In the genomic region with DNA sequence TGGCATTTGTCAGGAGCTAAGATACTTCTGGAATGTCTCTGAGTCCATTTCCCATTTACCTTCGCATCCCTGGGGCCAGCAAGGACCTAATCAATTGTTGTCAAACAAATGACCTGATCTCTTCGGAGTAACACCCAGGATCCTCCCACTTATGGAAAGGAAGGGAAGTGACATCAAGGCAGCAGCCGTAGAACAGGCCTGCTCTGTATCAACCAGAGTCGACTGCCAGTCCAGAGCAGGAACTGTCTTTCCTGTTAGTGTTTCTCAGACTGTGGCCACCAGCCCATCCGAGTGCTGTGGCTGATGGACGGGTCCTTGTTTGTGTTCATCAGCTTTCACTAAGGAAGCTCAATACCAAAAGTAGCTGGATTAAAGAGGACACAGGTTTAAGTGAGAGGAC, we compare ENCODE assay signal across 12 mouse cellular contexts. TPM values are rescaled to one million over a fixed set of nuclear protein-coding genes. Genes with fewer than 3 reads are reported as not detected.
DNase-seq lines count a peak whose midpoint lies in the region; ATAC-seq lines count a peak whose summit lies in the region.
"Had no signal": no experiment of that assay in that cellular context is flagged by ENCODE, and none has a peak within 500 bp of the region (broad histone marks: within the 10 kb centered on the region; RNA-seq: fewer than 3 reads in every experiment).

No protein-coding gene starts in this region.

- H3K27ac ChIP-seq in forebrain, embryonic 15.5 days (replicated peaks), result peak overlapping the region; percentile 1; the same call in 1 of the 2 replicates
- no peak overlapping the region for H3K27ac ChIP-seq in forebrain, embryonic 14.5 days (ENCODE audit: low read depth, low read length)
- H3K27ac ChIP-seq in kidney, embryonic 15.5 days, result peak overlapping the region; percentile 58; the same call in 1 of the 2 replicates
- 0 out of 2 replicates have a peak overlapping the region, but pooled peaks have one; percentile 6 for H3K27ac ChIP-seq in hindbrain, embryonic 15.5 days (replicated peaks)
- peak overlapping the region; percentile 65 for H3K27ac ChIP-seq in midbrain, embryonic 11.5 days (ENCODE audit: low read depth, low read length)
- H3K27ac ChIP-seq: limb, embryonic 15.5 days had no signal

- no peak overlapping the region for H3K4me2 ChIP-seq in forebrain, embryonic 15.5 days (replicated peaks)
- no peak overlapping the region for H3K4me2 ChIP-seq in forebrain, embryonic 14.5 days (ENCODE audit: low read length)
- no peak overlapping the region for H3K4me2 ChIP-seq in kidney, embryonic 15.5 days
- H3K4me2 ChIP-seq in hindbrain, embryonic 15.5 days, result no peak overlapping the region
- H3K4me2 ChIP-seq in midbrain, embryonic 11.5 days, result no peak overlapping the region
- H3K4me2 ChIP-seq: limb, embryonic 15.5 days had no signal

- no peaks in the 10 kb centered on the region for H3K27me3 ChIP-seq in forebrain, embryonic 15.5 days
- no peaks in the 10 kb centered on the region for H3K27me3 ChIP-seq in forebrain, embryonic 14.5 days (replicated peaks; ENCODE audit: control insufficient read depth, insufficient read depth, low read length)
- 0 out of 2 replicates have a peak, but pooled peaks cover 4% of the 10 kb centered on the region for H3K27me3 ChIP-seq in kidney, embryonic 15.5 days
- no peaks in the 10 kb centered on the region for H3K27me3 ChIP-seq in hindbrain, embryonic 15.5 days
- H3K27me3 ChIP-seq in midbrain, embryonic 11.5 days (ENCODE audit: control insufficient read depth, insufficient read depth, low read length), result no peaks in the 10 kb centered on the region; the same call in 1 of the 2 replicates

- whole genome bisulfite sequencing in forebrain, embryonic 15.5 days, result 66% methylated on average over 6 of the region's 6 CpGs
- 57% methylated on average over 6 of the region's 6 CpGs for WGBS in forebrain, embryonic 14.5 days
- WGBS in kidney, embryonic 15.5 days, result 42% methylated on average over 6 of the region's 6 CpGs
- WGBS in hindbrain, embryonic 15.5 days, result 68% methylated on average over 6 of the region's 6 CpGs
- WGBS in midbrain, embryonic 11.5 days, result 63% methylated on average over 6 of the region's 6 CpGs

- H3K9ac ChIP-seq in forebrain, embryonic 15.5 days (replicated peaks), result no peak overlapping the region
- no peak overlapping the region for H3K9ac ChIP-seq in forebrain, embryonic 14.5 days (ENCODE audit: low read length)
- H3K9ac ChIP-seq in kidney, embryonic 15.5 days, result no peak overlapping the region
- no peak overlapping the region for H3K9ac ChIP-seq in hindbrain, embryonic 15.5 days
- H3K9ac ChIP-seq in midbrain, embryonic 11.5 days (ENCODE audit: low read length), result no peak overlapping the region
- H3K9ac ChIP-seq: limb, embryonic 15.5 days had no signal

- peaks cover 25% of the 10 kb centered on the region for H3K4me1 ChIP-seq in forebrain, embryonic 15.5 days
- 0 out of 2 replicates have a peak, but pooled peaks cover 8% of the 10 kb centered on the region for H3K4me1 ChIP-seq in forebrain, embryonic 14.5 days (ENCODE audit: control insufficient read depth, insufficient read depth, low read length)
- H3K4me1 ChIP-seq in kidney, embryonic 15.5 days, result peaks cover 42% of the 10 kb centered on the region
- H3K4me1 ChIP-seq in hindbrain, embryonic 15.5 days (replicated peaks), result peaks cover 29% of the 10 kb centered on the region
- peaks cover 33% of the 10 kb centered on the region for H3K4me1 ChIP-seq in midbrain, embryonic 11.5 days (ENCODE audit: control insufficient read depth, insufficient read depth, low read length)

- no peaks in the 10 kb centered on the region for H3K36me3 ChIP-seq in forebrain, embryonic 15.5 days
- no peaks in the 10 kb centered on the region for H3K36me3 ChIP-seq in forebrain, embryonic 14.5 days (ENCODE audit: control insufficient read depth, insufficient read depth, low read length)
- H3K36me3 ChIP-seq in kidney, embryonic 15.5 days, result no peaks in the 10 kb centered on the region
- no peaks in the 10 kb centered on the region for H3K36me3 ChIP-seq in hindbrain, embryonic 15.5 days
- no peaks in the 10 kb centered on the region for H3K36me3 ChIP-seq in midbrain, embryonic 11.5 days (ENCODE audit: control insufficient read depth, insufficient read depth, low read length)
- H3K36me3 ChIP-seq: limb, embryonic 15.5 days had no signal

- H3K9me3 ChIP-seq in forebrain, embryonic 15.5 days, result no peaks in the 10 kb centered on the region
- no peaks in the 10 kb centered on the region for H3K9me3 ChIP-seq in forebrain, embryonic 14.5 days (replicated peaks; ENCODE audit: control insufficient read depth, low read length)
- H3K9me3 ChIP-seq in kidney, embryonic 15.5 days (replicated peaks), result no peaks in the 10 kb centered on the region
- H3K9me3 ChIP-seq in hindbrain, embryonic 15.5 days, result no peaks in the 10 kb centered on the region
- H3K9me3 ChIP-seq in midbrain, embryonic 11.5 days (ENCODE audit: control insufficient read depth, low read length), result no peaks in the 10 kb centered on the region
- H3K9me3 ChIP-seq: limb, embryonic 15.5 days had no signal

- no peak for ATAC-seq in forebrain, embryonic 15.5 days (replicated peaks)
- ATAC-seq in forebrain, embryonic 14.5 days, result no peak
- ATAC-seq in kidney, embryonic 15.5 days (replicated peaks; ENCODE audit: low FRiP score), result no peak
- ATAC-seq in hindbrain, embryonic 15.5 days (ENCODE audit: low FRiP score, low read depth), result no peak
- no peak for ATAC-seq in midbrain, embryonic 11.5 days (ENCODE audit: low FRiP score)
- ATAC-seq: activated CD4-positive, CD25-positive, alpha-beta regulatory T cell, adult 4 months had no signal

- H3K4me3 ChIP-seq in forebrain, embryonic 15.5 days, result no peak overlapping the region
- H3K4me3 ChIP-seq in forebrain, embryonic 14.5 days (ENCODE audit: low read depth, low read length), result no peak overlapping the region
- no peak overlapping the region for H3K4me3 ChIP-seq in kidney, embryonic 15.5 days (replicated peaks)
- no peak overlapping the region for H3K4me3 ChIP-seq in hindbrain, embryonic 15.5 days
- no peak overlapping the region for H3K4me3 ChIP-seq in midbrain, embryonic 11.5 days (ENCODE audit: low read depth, low read length)
- H3K4me3 ChIP-seq: limb, embryonic 15.5 days had no signal

- no peak for DNase-seq in forebrain, embryonic 14.5 days (ENCODE audit: low spot score)
- no peak for DNase-seq in kidney, postnatal 10 days
- no peak for DNase-seq in midbrain, embryonic 11.5 days (ENCODE audit: low spot score, missing footprints)
- DNase-seq in cerebellum, postnatal 36 days, result no peak
- DNase-seq in testis, postnatal 10 days (ENCODE audit: low spot score), result no peak
- DNase-seq: cerebellum, adult 11 months had no signal

RNA-seq across cellular contexts. Expression of a gene that starts 10.3 kb away (rescaled TPM):
- 23.1 and 30.0 TPM in 2 replicates for polyA plus RNA-seq in forebrain, embryonic 15.5 days (2015; fragmentation: Nextera tagmentation; extraction: Ambion mirVana)
- polyA plus RNA-seq in forebrain, embryonic 14.5 days (2014; fragmentation: Nextera tagmentation; extraction: Ambion mirVana), result 20.4 and 30.1 TPM in 2 replicates
- 5.8 and 6.1 TPM in 2 replicates for polyA plus RNA-seq in kidney, embryonic 15.5 days (2015; fragmentation: Nextera tagmentation; extraction: Ambion mirVana)
- 30.9 and 36.8 TPM in 2 replicates for polyA plus RNA-seq in hindbrain, embryonic 15.5 days (2015; fragmentation: Nextera tagmentation; extraction: Ambion mirVana)
- polyA plus RNA-seq in midbrain, embryonic 11.5 days (2014; fragmentation: Nextera tagmentation; extraction: Ambion mirVana), result 12.4 and 13.5 TPM in 2 replicates
- polyA plus RNA-seq: activated CD4-positive, CD25-positive, alpha-beta regulatory T cell, adult 4 months had no signal

RNA-seq across cellular contexts. Expression of a gene that starts 23.0 kb away (rescaled TPM):
- polyA plus RNA-seq in forebrain, embryonic 15.5 days (2015; fragmentation: Nextera tagmentation; extraction: Ambion mirVana), result 30.9 and 34.5 TPM in 2 replicates
- 19.5 and 21.8 TPM in 2 replicates for polyA plus RNA-seq in forebrain, embryonic 14.5 days (2014; fragmentation: Nextera tagmentation; extraction: Ambion mirVana)
- polyA plus RNA-seq in kidney, embryonic 15.5 days (2015; fragmentation: Nextera tagmentation; extraction: Ambion mirVana), result 31.9 and 34.3 TPM in 2 replicates
- 28.8 and 30.7 TPM in 2 replicates for polyA plus RNA-seq in hindbrain, embryonic 15.5 days (2015; fragmentation: Nextera tagmentation; extraction: Ambion mirVana)
- 24.2 and 25.9 TPM in 2 replicates for polyA plus RNA-seq in midbrain, embryonic 11.5 days (2014; fragmentation: Nextera tagmentation; extraction: Ambion mirVana)

RNA-seq across cellular contexts. Expression of a gene that starts 53.0 kb away (rescaled TPM):
- polyA plus RNA-seq in forebrain, embryonic 15.5 days (2015; fragmentation: Nextera tagmentation; extraction: Ambion mirVana), result 0.88 and 1.2 TPM in 2 replicates
- 2.3 and 2.4 TPM in 2 replicates for polyA plus RNA-seq in forebrain, embryonic 14.5 days (2014; fragmentation: Nextera tagmentation; extraction: Ambion mirVana)
- 0.13 TPM in 1 of 2 replicates, not detected in the other for polyA plus RNA-seq in kidney, embryonic 15.5 days (2015; fragmentation: Nextera tagmentation; extraction: Ambion mirVana)
- polyA plus RNA-seq in hindbrain, embryonic 15.5 days (2015; fragmentation: Nextera tagmentation; extraction: Ambion mirVana), result 1.5 and 2.2 TPM in 2 replicates
- polyA plus RNA-seq in midbrain, embryonic 11.5 days (2014; fragmentation: Nextera tagmentation; extraction: Ambion mirVana), result 2.4 and 3.4 TPM in 2 replicates
- polyA plus RNA-seq: activated CD4-positive, CD25-positive, alpha-beta regulatory T cell, adult 4 months; limb, embryonic 15.5 days; urinary bladder, adult 2 months had no signal
